Mouse (Mus musculus) midbrain, embryonic 16.5 days (tissue): ENCODE measurements around the gene Itgal. TPM values are rescaled to one million over a fixed set of nuclear protein-coding genes. Genes with fewer than 3 reads are reported as not detected.
"Not testable (repeated sequence)": the region's sequence is repeated elsewhere in the genome, so short reads cannot be mapped to it uniquely, and the experiment has no call there.

Experiments
- ATAC-seq: fragments of 200-750 bp; cut with Nextera tagmentation; 2 replicates; pipeline ENCODE4 v1.8.0; 2017; ENCODE audit warnings: moderate TSS enrichment
- H3K27ac ChIP-seq: fragments of 300-500 bp; sonication (generic); 2 replicates; pipeline ENCODE4 v1.5.1; 2014; ENCODE audit warnings: mild to moderate bottlenecking, low read length, mixed read lengths
- H3K27me3 ChIP-seq: fragments of 300-500 bp; sonication (generic); 2 replicates; pipeline ENCODE4 v1.6.1; 2014; ENCODE audit warnings: low read depth, low read length, mixed read lengths; ENCODE audit not compliant: control insufficient read depth, insufficient read depth
- H3K36me3 ChIP-seq: fragments of 300-500 bp; sonication (generic); 2 replicates; pipeline ENCODE4 v1.6.1; 2014; ENCODE audit warnings: mild to moderate bottlenecking, low read length, moderate library complexity, mixed read lengths; ENCODE audit not compliant: control insufficient read depth, insufficient read depth
- H3K4me1 ChIP-seq: fragments of 300-500 bp; sonication (generic); 2 replicates; pipeline ENCODE4 v1.6.1; 2014; ENCODE audit warnings: mild to moderate bottlenecking, low read length, mixed read lengths; ENCODE audit not compliant: control insufficient read depth, insufficient read depth
- H3K4me2 ChIP-seq: fragments of 300-500 bp; sonication (generic); 2 replicates; pipeline ENCODE4 v1.6.1; 2014; ENCODE audit warnings: mild to moderate bottlenecking, low read length, mixed read lengths
- H3K4me3 ChIP-seq: fragments of 300-500 bp; sonication (generic); 2 replicates; pipeline ENCODE4 v1.5.1; 2014; ENCODE audit warnings: low read depth, mild to moderate bottlenecking, low read length, moderate library complexity, mixed read lengths
- H3K9ac ChIP-seq: fragments of 300-500 bp; sonication (generic); 2 replicates; pipeline ENCODE4 v1.6.1; 2014; ENCODE audit warnings: low read depth, low read length, mixed read lengths
- H3K9me3 ChIP-seq: fragments of 300-500 bp; sonication (generic); replicated peaks from 2 replicates; pipeline ENCODE4 v1.6.1; 2014; ENCODE audit warnings: mild to moderate bottlenecking, low read length, mixed read lengths; ENCODE audit not compliant: control insufficient read depth, poor library complexity, severe bottlenecking
- WGBS: fragments of 180-500 bp; shearing (Covaris S2); extraction: QIAGEN DNeasy Blood & Tissue Kit; methylation state at CpG from one replicate; pipeline ENCODE4 v1.1.7; 2014; 5-methylcytosine and 5-hydroxymethylcytosine counted together
- polyA plus RNA-seq: library from polyadenylated mRNA; unstranded; fragments of >200 nt; fragmentation: Nextera tagmentation; extraction: Ambion mirVana; gene quantifications from 2 replicates; pipeline ENCODE4 v1.2.1, GENCODE M21; 2015

Itgal gene
- polyA plus RNA-seq, 1 experiment from 2014 or later: 0.25 TPM

DNA sequence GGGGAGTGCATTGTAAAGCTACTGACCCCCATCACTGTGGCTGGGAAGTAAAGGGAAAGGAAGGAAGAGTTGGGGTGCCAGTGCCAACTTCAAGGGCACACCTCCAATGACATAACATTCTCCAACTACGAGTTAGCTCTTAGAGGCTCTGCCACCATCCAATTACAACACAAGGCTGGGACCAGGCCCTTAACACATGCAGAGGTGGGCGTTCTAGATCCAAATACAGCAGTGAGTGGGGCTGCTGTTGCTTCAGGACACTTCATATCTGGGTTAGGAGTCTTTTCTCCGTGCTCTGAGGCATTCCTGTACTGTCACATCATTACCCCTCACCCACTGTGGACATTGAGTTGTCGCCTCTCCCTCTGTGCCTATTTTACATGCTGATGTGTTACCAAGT, 25.0 kb downstream of the Itgal start:
- WGBS: 74% methylated on average over 4 of the region's 4 CpGs
- H3K9me3 ChIP-seq: no peaks in the 10 kb centered on the region
- no peak overlapping the region for H3K9ac ChIP-seq
- ATAC-seq: no peak
- H3K27me3 ChIP-seq: no peaks in the 10 kb centered on the region
- no peak overlapping the region for H3K4me3 ChIP-seq
- no peaks in the 10 kb centered on the region for H3K4me1 ChIP-seq
- no peaks in the 10 kb centered on the region for H3K36me3 ChIP-seq
- H3K4me2 ChIP-seq: no peak overlapping the region
- H3K27ac ChIP-seq: no peak overlapping the region

DNA sequence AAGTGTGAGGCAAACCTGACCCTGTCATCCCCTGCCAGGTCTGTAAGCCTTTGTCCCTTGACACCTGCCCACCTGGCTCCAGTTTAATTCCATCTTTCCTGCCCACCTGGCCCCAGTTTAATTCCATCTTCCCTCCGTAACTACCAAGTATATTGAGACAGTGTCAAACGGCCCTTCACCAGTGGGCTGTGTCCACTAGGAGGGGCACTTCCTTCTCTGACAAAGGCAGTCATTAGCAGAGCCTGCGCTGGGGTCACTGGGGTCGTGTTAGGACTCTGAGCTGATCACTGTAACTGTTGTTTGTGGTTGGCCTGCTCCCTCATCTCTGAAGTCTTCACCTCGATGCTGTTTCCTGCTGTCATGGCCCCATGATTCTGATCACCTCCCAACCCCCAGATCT, 26.0 kb downstream of the Itgal start:
- no peaks in the 10 kb centered on the region for H3K9me3 ChIP-seq
- no peak overlapping the region for H3K4me2 ChIP-seq
- no peak overlapping the region for H3K9ac ChIP-seq
- H3K27ac ChIP-seq: no peak overlapping the region
- 51% methylated on average over 5 of the region's 5 CpGs for WGBS
- H3K36me3 ChIP-seq: no peaks in the 10 kb centered on the region
- H3K4me1 ChIP-seq: no peaks in the 10 kb centered on the region
- H3K4me3 ChIP-seq: no peak overlapping the region
- ATAC-seq: no peak
- H3K27me3 ChIP-seq: no peaks in the 10 kb centered on the region

DNA sequence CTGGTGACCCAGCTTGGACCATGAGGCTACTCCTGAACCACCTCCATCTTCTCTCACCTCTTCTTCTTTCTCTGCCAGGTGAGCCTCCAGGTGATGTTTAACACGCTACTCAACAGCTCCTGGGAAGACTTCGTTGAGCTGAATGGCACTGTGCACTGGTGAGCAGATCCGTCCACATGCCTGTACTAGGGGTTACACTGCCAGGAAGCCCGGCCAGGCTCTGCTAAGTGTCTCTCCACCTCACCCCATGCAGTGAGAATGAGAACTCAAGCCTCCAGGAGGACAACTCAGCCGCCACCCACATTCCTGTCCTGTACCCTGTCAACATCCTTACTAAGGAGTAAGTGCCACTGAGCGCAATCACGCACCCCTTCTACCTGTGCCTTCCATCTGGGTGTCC, 28.9 kb downstream of the Itgal start:
- no peaks in the 10 kb centered on the region for H3K4me1 ChIP-seq
- no peaks in the 10 kb centered on the region for H3K36me3 ChIP-seq
- no peak overlapping the region for H3K27ac ChIP-seq
- ATAC-seq: no peak
- WGBS: 93% methylated on average over 7 of the region's 7 CpGs
- no peaks in the 10 kb centered on the region for H3K9me3 ChIP-seq
- no peak overlapping the region for H3K4me2 ChIP-seq
- H3K9ac ChIP-seq: no peak overlapping the region
- H3K4me3 ChIP-seq: no peak overlapping the region
- H3K27me3 ChIP-seq: no peaks in the 10 kb centered on the region

- H3K4me1 ChIP-seq: no peaks in the 10 kb centered on the region
- no peaks in the 10 kb centered on the region for H3K27me3 ChIP-seq
- no peak overlapping the region for H3K4me3 ChIP-seq
- H3K4me2 ChIP-seq: no peak overlapping the region
- 89% methylated on average over 8 of the region's 8 CpGs for WGBS
- no peaks in the 10 kb centered on the region for H3K9me3 ChIP-seq
- ATAC-seq: no peak
- H3K27ac ChIP-seq: no peak overlapping the region
- H3K36me3 ChIP-seq: no peaks in the 10 kb centered on the region
- no peak overlapping the region for H3K9ac ChIP-seq
Measured at GRCm38 (mm10) chr7:127325550-127325949, 29.5 kb downstream of the Itgal start.

DNA sequence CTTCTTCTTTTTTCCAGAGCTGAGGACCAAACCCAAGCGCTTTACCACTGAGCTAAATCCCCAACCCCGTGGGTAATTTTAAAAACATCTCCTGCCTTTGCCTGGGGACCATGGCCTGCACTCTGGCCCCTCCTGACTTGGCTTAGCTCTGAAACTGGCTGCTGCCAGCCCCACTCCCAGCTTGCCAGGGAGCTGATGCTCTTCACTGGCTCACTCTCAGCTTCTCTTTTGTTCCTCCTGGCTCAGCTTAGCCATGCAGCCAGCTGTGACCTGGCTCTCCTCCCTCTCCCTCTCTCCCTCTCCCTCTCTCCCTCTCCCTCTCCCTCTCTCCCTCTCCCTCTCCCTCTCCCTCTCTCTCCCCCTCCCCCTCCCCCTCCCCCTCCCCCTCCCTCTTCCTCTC, 30.6 kb downstream of the Itgal start:
- H3K9me3 ChIP-seq: no peaks in the 10 kb centered on the region
- no peak overlapping the region for H3K9ac ChIP-seq
- H3K27ac ChIP-seq: no peak overlapping the region
- WGBS: 25% methylated on average over 2 of the region's 2 CpGs
- ATAC-seq: peak; percentile 48; the same call in 1 of the 2 replicates
- no peak overlapping the region for H3K4me3 ChIP-seq
- H3K36me3 ChIP-seq: no peaks in the 10 kb centered on the region
- H3K4me1 ChIP-seq: no peaks in the 10 kb centered on the region
- H3K27me3 ChIP-seq: no peaks in the 10 kb centered on the region
- H3K4me2 ChIP-seq: no peak overlapping the region

DNA sequence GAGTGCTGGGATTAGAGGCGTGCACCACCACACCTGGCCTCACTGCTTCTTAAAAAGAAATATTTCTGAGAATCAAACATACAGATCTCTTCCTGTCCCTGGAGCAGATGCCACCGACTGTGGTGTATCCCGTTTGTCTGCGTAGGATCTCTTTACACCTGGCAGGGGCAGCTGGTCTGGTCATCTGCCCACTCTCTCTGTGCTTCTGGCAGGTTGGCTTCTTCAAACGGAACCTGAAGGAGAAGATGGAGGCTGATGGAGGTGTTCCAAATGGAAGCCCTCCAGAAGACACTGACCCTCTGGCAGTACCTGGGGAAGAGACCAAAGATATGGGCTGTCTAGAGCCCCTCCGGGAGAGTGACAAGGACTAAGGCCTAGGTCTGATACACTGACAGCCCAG, 37.2 kb downstream of the Itgal start:
- Histone ChIP-seq H3K4me1 (no peaks in the 10 kb centered on the region), H3K4me3 (no peak overlapping the region), H3K27ac (no peak overlapping the region), H3K9me3 (no peaks in the 10 kb centered on the region), H3K27me3 (no peaks in the 10 kb centered on the region), H3K9ac (no peak overlapping the region), H3K4me2 (no peak overlapping the region), H3K36me3 (no peaks in the 10 kb centered on the region)
- 82% methylated on average over 6 of the region's 6 CpGs for whole genome bisulfite sequencing
- ATAC-seq: no peak

GRCm38 (mm10) chr7:127335604-127336003, 39.5 kb downstream of the Itgal start:
- Histone ChIP-seq H3K4me2 (no peak overlapping the region), H3K27ac (no peak overlapping the region), H3K36me3 (no peaks in the 10 kb centered on the region), H3K4me3 (no peak overlapping the region), H3K4me1 (no peaks in the 10 kb centered on the region), H3K9me3 (no peaks in the 10 kb centered on the region), H3K9ac (no peak overlapping the region), H3K27me3 (no peaks in the 10 kb centered on the region)
- no peak for ATAC-seq
- WGBS: 87% methylated on average over 4 of the region's 4 CpGs

DNA sequence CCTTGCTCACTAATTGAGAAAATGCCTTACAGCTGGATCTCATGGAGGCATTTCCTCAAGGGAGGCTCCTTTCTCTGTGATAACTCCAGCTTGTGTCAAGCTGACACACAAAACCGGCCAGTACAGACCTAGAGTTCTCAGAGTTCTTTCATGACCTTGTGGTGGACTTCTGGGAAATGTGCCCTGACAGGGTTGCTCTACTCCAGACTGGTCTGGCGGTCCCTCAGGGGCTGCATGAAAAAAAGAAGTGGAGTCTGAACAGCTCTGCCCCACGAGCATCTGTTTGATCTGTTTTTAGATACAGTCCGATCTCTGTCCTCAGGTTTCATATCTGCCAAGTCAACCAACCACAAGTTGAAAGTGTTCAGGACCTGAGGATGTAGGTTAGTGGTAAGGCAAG, 41.6 kb downstream of the Itgal start:
- WGBS: 76% methylated on average over 4 of the region's 4 CpGs
- Histone ChIP-seq H3K27ac (no peak overlapping the region), H3K9ac (no peak overlapping the region), H3K9me3 (no peaks in the 10 kb centered on the region), H3K4me1 (no peaks in the 10 kb centered on the region), H3K27me3 (no peaks in the 10 kb centered on the region), H3K4me2 (no peak overlapping the region), H3K4me3 (no peak overlapping the region), H3K36me3 (no peaks in the 10 kb centered on the region)
- no peak for ATAC-seq

DNA sequence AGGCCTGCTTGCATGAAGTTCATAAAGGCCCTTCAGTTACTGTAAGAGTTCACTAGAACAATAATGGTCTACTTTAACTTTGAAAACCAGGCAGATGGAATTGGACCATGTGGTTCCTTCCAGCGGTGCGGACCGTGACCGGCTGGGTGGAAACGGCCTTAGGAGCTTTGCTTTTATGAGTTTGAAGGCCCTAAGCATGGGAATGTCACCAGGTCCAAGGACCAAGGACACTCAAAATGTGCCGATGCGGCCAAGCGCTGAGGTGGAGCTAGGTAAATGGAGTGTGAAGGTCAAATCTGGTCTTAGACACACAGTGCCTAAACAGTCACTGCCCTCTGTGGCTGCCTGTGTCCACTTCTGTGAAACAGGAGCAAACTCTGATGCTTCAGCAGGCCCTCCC, 45.3 kb downstream of the Itgal start:
- 99% methylated on average over 8 of the region's 8 CpGs for WGBS
- Histone ChIP-seq H3K36me3 (peaks cover 9% of the 10 kb centered on the region), H3K4me1 (peaks cover 7% of the 10 kb centered on the region), H3K27me3 (no peaks in the 10 kb centered on the region), H3K9me3 (no peaks in the 10 kb centered on the region), H3K4me3 (no peak overlapping the region), H3K27ac (no peak overlapping the region), H3K4me2 (no peak overlapping the region), H3K9ac (no peak overlapping the region)
- no peak for ATAC-seq

- not testable (repeated sequence) for H3K36me3 ChIP-seq, H3K27me3 ChIP-seq, H3K4me3 ChIP-seq, H3K9ac ChIP-seq, H3K4me2 ChIP-seq, H3K27ac ChIP-seq, H3K9me3 ChIP-seq, ATAC-seq
- H3K4me1 ChIP-seq: peaks cover 12% of the 10 kb centered on the region
- 93% methylated on average over 6 of the region's 6 CpGs for WGBS
Measured at GRCm38 (mm10) chr7:127341861-127342260, 45.8 kb downstream of the Itgal start.
